Mouse (Mus musculus) liver, embryonic 14.5 days (tissue): ENCODE measurements at regions not wholly inside any gene's neighbourhood (a gene's known extent, or its start where the extent isn't known, plus 50 kb on each side); places are given as distances from the start of the nearest gene placed in this dataset.

Experiments used
- CTCF ChIP-seq: IDR thresholded peaks from 2 replicates; pipeline ENCODE4 v1.5.1; 2016; ENCODE audit warnings: antibody characterized with exemption, low read depth, control low read depth
- EP300 ChIP-seq: IDR thresholded peaks from 2 replicates; pipeline ENCODE4 v1.6.1; 2016; ENCODE audit warnings: antibody characterized with exemption, low read depth

DNA sequence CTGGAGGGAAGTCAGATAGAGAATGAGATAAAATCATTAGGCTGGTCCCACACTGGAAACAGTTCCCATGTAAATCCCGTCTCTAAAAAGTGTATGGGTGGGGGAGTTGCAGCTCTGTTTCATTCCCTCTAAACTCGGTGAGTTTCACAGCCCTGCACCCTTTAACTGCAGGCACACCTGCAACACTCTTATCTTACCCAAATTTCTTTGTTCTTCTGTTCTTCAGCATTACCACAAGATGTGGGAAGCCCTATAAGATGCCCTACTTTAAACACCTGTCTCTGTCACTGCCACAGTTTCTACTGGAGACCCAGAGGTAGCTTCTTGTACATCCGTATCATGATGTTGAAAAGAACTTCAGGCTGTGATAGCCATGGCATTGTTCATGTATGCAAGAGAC is 320.2 kb upstream of the Kcnh8 start:
- no peak for TF ChIP-seq CTCF
- TF ChIP-seq EP300, result no peak
